Mouse (Mus musculus): ENCODE measurements around the gene Slc7a10. TPM values are rescaled to one million over a fixed set of nuclear protein-coding genes. Genes with fewer than 3 reads are reported as not detected.

Gene Slc7a10
- not detected for polyA plus RNA-seq (2012; fragmentation: generic; extraction: Trizol)
- long read RNA-seq, experiment 1: 0 reads
- long read RNA-seq, experiment 2: 0 reads

GRCm38 (mm10) chr7:35185889-35186569 is at the start of gene Slc7a10:
TSS of gene Slc7a10 (plus strand) at chr7:35186385.
- H3K79me3 ChIP-seq (ENCODE audit: low read depth): no peaks in the 10 kb centered on the region
- TF ChIP-seq CTCF (IDR thresholded peaks at IDR 0.05; ENCODE audit: control insufficient read depth, insufficient read depth, insufficient read length): no peak
- no peak for TF ChIP-seq MAX (IDR thresholded peaks at IDR 0.05)
- TF ChIP-seq USF1 (IDR thresholded peaks at IDR 0.05; ENCODE audit: low read depth): no peak
- TF ChIP-seq MYOG (IDR thresholded peaks at IDR 0.05; ENCODE audit: control insufficient read depth, extremely low read depth, insufficient read length): no peak
- TF ChIP-seq CEBPB (IDR thresholded peaks at IDR 0.05; ENCODE audit: low read depth): no peak
- TF ChIP-seq MYOD1 (IDR thresholded peaks at IDR 0.05; ENCODE audit: control insufficient read depth, insufficient read length, low read depth): no peak
- H3K4me3 ChIP-seq (ENCODE audit: insufficient read depth, poor library complexity, severe bottlenecking): no peak within 1 kb of the TSS
- peaks cover 52% of the 10 kb centered on the region for H3K27me3 ChIP-seq (ENCODE audit: control insufficient read depth, insufficient read depth, insufficient read length)
- no peaks in the 10 kb centered on the region for H3K36me3 ChIP-seq (ENCODE audit: control insufficient read depth, insufficient read depth)
- H3ac ChIP-seq (ENCODE audit: control insufficient read depth, insufficient read length, low read depth): no peak within 1 kb of the TSS
- no peaks in the 10 kb centered on the region for H3K79me2 ChIP-seq (ENCODE audit: control insufficient read depth, insufficient read depth)

- Histone ChIP-seq H3ac (ENCODE audit: control insufficient read depth, insufficient read length, low read depth) (no peak overlapping the region), H3K79me2 (ENCODE audit: control insufficient read depth, insufficient read depth) (no peaks in the 10 kb centered on the region), H3K36me3 (ENCODE audit: control insufficient read depth, insufficient read depth) (no peaks in the 10 kb centered on the region), H3K79me3 (ENCODE audit: low read depth) (no peaks in the 10 kb centered on the region), H3K4me3 (ENCODE audit: insufficient read depth, poor library complexity, severe bottlenecking) (no peak overlapping the region), H3K27me3 (ENCODE audit: control insufficient read depth, insufficient read depth, insufficient read length) (no peaks in the 10 kb centered on the region)
- TF ChIP-seq USF1 (IDR thresholded peaks at IDR 0.05; ENCODE audit: low read depth): no peak
- TF ChIP-seq MYOG (IDR thresholded peaks at IDR 0.05; ENCODE audit: control insufficient read depth, extremely low read depth, insufficient read length): no peak
- TF ChIP-seq CEBPB (IDR thresholded peaks at IDR 0.05; ENCODE audit: low read depth): no peak
- no peak for TF ChIP-seq CTCF (IDR thresholded peaks at IDR 0.05; ENCODE audit: control insufficient read depth, insufficient read depth, insufficient read length)
- no peak for TF ChIP-seq FOSL1 (IDR thresholded peaks at IDR 0.05; ENCODE audit: insufficient read depth, low read length, poor library complexity, severe bottlenecking)
- TF ChIP-seq MYOD1 (IDR thresholded peaks at IDR 0.05; ENCODE audit: control insufficient read depth, insufficient read length, low read depth): no peak
- no peak for TF ChIP-seq MAX (IDR thresholded peaks at IDR 0.05)
Measured at GRCm38 (mm10) chr7:35137524-35137923, 48.7 kb upstream of the Slc7a10 start.

- Histone ChIP-seq H3K79me2 (ENCODE audit: control insufficient read depth, insufficient read depth) (no peaks in the 10 kb centered on the region), H3ac (ENCODE audit: control insufficient read depth, insufficient read length, low read depth) (no peak overlapping the region), H3K27me3 (ENCODE audit: control insufficient read depth, insufficient read depth, insufficient read length) (no peaks in the 10 kb centered on the region), H3K36me3 (ENCODE audit: control insufficient read depth, insufficient read depth) (no peaks in the 10 kb centered on the region), H3K79me3 (ENCODE audit: low read depth) (no peaks in the 10 kb centered on the region), H3K4me3 (ENCODE audit: insufficient read depth, poor library complexity, severe bottlenecking) (no peak overlapping the region)
- TF ChIP-seq MAX (IDR thresholded peaks at IDR 0.05): no peak
- TF ChIP-seq FOSL1 (IDR thresholded peaks at IDR 0.05; ENCODE audit: insufficient read depth, low read length, poor library complexity, severe bottlenecking): peak; percentile 32
Measured at GRCm38 (mm10) chr7:35138481-35138880, 47.7 kb upstream of the Slc7a10 start.

- H3K27me3 ChIP-seq (ENCODE audit: control insufficient read depth, insufficient read depth, insufficient read length): no peaks in the 10 kb centered on the region
- no peaks in the 10 kb centered on the region for H3K79me3 ChIP-seq (ENCODE audit: low read depth)
- H3K36me3 ChIP-seq (ENCODE audit: control insufficient read depth, insufficient read depth): no peaks in the 10 kb centered on the region
- H3K4me3 ChIP-seq (ENCODE audit: insufficient read depth, poor library complexity, severe bottlenecking): no peak overlapping the region
- TF ChIP-seq MYOD1 (IDR thresholded peaks at IDR 0.05; ENCODE audit: control insufficient read depth, insufficient read length, low read depth): no peak
- TF ChIP-seq MAX (IDR thresholded peaks at IDR 0.05): no peak
- TF ChIP-seq USF1 (IDR thresholded peaks at IDR 0.05; ENCODE audit: low read depth): no peak
- no peak for TF ChIP-seq CTCF (IDR thresholded peaks at IDR 0.05; ENCODE audit: control insufficient read depth, insufficient read depth, insufficient read length)
- TF ChIP-seq CEBPB (IDR thresholded peaks at IDR 0.05; ENCODE audit: low read depth): no peak
- TF ChIP-seq FOSL1 (IDR thresholded peaks at IDR 0.05; ENCODE audit: insufficient read depth, low read length, poor library complexity, severe bottlenecking): no peak
- no peak for TF ChIP-seq MYOG (IDR thresholded peaks at IDR 0.05; ENCODE audit: control insufficient read depth, extremely low read depth, insufficient read length)
- no peaks in the 10 kb centered on the region for H3K79me2 ChIP-seq (ENCODE audit: control insufficient read depth, insufficient read depth)
- H3ac ChIP-seq (ENCODE audit: control insufficient read depth, insufficient read length, low read depth): no peak overlapping the region
Measured at GRCm38 (mm10) chr7:35139880-35140279, 46.3 kb upstream of the Slc7a10 start.

- no peak overlapping the region for H3K4me3 ChIP-seq (ENCODE audit: insufficient read depth, poor library complexity, severe bottlenecking)
- H3K27me3 ChIP-seq (ENCODE audit: control insufficient read depth, insufficient read depth, insufficient read length): no peaks in the 10 kb centered on the region
- no peaks in the 10 kb centered on the region for H3K79me3 ChIP-seq (ENCODE audit: low read depth)
- TF ChIP-seq MYOG (IDR thresholded peaks at IDR 0.05; ENCODE audit: control insufficient read depth, extremely low read depth, insufficient read length): no peak
- TF ChIP-seq CTCF (IDR thresholded peaks at IDR 0.05; ENCODE audit: control insufficient read depth, insufficient read depth, insufficient read length): no peak
- no peak for TF ChIP-seq CEBPB (IDR thresholded peaks at IDR 0.05; ENCODE audit: low read depth)
- no peak for TF ChIP-seq USF1 (IDR thresholded peaks at IDR 0.05; ENCODE audit: low read depth)
- no peak for TF ChIP-seq FOSL1 (IDR thresholded peaks at IDR 0.05; ENCODE audit: insufficient read depth, low read length, poor library complexity, severe bottlenecking)
- no peak overlapping the region for H3ac ChIP-seq (ENCODE audit: control insufficient read depth, insufficient read length, low read depth)
- no peaks in the 10 kb centered on the region for H3K79me2 ChIP-seq (ENCODE audit: control insufficient read depth, insufficient read depth)
- H3K36me3 ChIP-seq (ENCODE audit: control insufficient read depth, insufficient read depth): no peaks in the 10 kb centered on the region
Measured at GRCm38 (mm10) chr7:35141519-35141918, 44.7 kb upstream of the Slc7a10 start.

GRCm38 (mm10) chr7:35142522-35142921 is 43.7 kb upstream of the Slc7a10 start:
- H3K79me3 ChIP-seq (ENCODE audit: low read depth): no peaks in the 10 kb centered on the region
- no peaks in the 10 kb centered on the region for H3K79me2 ChIP-seq (ENCODE audit: control insufficient read depth, insufficient read depth)
- H3K4me3 ChIP-seq (ENCODE audit: insufficient read depth, poor library complexity, severe bottlenecking): no peak overlapping the region
- TF ChIP-seq MAX (IDR thresholded peaks at IDR 0.05): no peak
- no peak for TF ChIP-seq USF1 (IDR thresholded peaks at IDR 0.05; ENCODE audit: low read depth)
- TF ChIP-seq CTCF (IDR thresholded peaks at IDR 0.05; ENCODE audit: control insufficient read depth, insufficient read depth, insufficient read length): no peak
- no peak for TF ChIP-seq CEBPB (IDR thresholded peaks at IDR 0.05; ENCODE audit: low read depth)
- no peak for TF ChIP-seq MYOG (IDR thresholded peaks at IDR 0.05; ENCODE audit: control insufficient read depth, extremely low read depth, insufficient read length)
- TF ChIP-seq MYOD1 (IDR thresholded peaks at IDR 0.05; ENCODE audit: control insufficient read depth, insufficient read length, low read depth): no peak
- no peak for TF ChIP-seq FOSL1 (IDR thresholded peaks at IDR 0.05; ENCODE audit: insufficient read depth, low read length, poor library complexity, severe bottlenecking)
- no peak overlapping the region for H3ac ChIP-seq (ENCODE audit: control insufficient read depth, insufficient read length, low read depth)
- no peaks in the 10 kb centered on the region for H3K27me3 ChIP-seq (ENCODE audit: control insufficient read depth, insufficient read depth, insufficient read length)
- H3K36me3 ChIP-seq (ENCODE audit: control insufficient read depth, insufficient read depth): no peaks in the 10 kb centered on the region
